8 mouse cellular contexts compared by ENCODE assay signal in genomic region chr11:79214015-79214418, GRCm38 (mm10). TPM values are rescaled to one million over a fixed set of nuclear protein-coding genes. Genes with fewer than 3 reads are reported as not detected.
DNase-seq lines count a peak whose midpoint lies in the region; ATAC-seq and TF ChIP-seq lines count a peak whose summit lies in the region.

No protein-coding gene starts in this region.

- TF ChIP-seq POLR2A in testis, adult 2 months (IDR thresholded peaks at IDR 0.05; ENCODE audit: control insufficient read depth, low read depth, low read length): peak; percentile 12; the same call in 1 of the 2 replicates

- intact Hi-C loops in heart, postnatal 14 days (cut with DNase I): loop anchor here (1.0 to 10.0 kb wide), 4 partner anchors 67 to 359 kb away; partner anchors contain the start of gene Ksr1

- H3K27ac ChIP-seq in forebrain, embryonic 14.5 days (ENCODE audit: low read depth, low read length): no peak overlapping the region
- no peak overlapping the region for H3K27ac ChIP-seq in liver, postnatal 0 days (ENCODE audit: low read depth)
- H3K27ac ChIP-seq in neural tube, embryonic 13.5 days (replicated peaks): no peak overlapping the region
- H3K27ac ChIP-seq in testis, adult 2 months (ENCODE audit: control insufficient read depth, insufficient read depth, low read depth, low read length): 0 out of 2 replicates have a peak overlapping the region, but pooled peaks have one; percentile 5

- no peak overlapping the region for H3K9ac ChIP-seq in forebrain, embryonic 14.5 days (ENCODE audit: low read length)
- H3K9ac ChIP-seq in liver, postnatal 0 days (replicated peaks): no peak overlapping the region
- H3K9ac ChIP-seq in neural tube, embryonic 13.5 days: no peak overlapping the region

- H3K36me3 ChIP-seq in E14TG2a.4 (ENCODE audit: insufficient read depth, low read length): no peaks in the 10 kb centered on the region
- no peaks in the 10 kb centered on the region for H3K36me3 ChIP-seq in forebrain, embryonic 14.5 days (ENCODE audit: control insufficient read depth, insufficient read depth, low read length)
- H3K36me3 ChIP-seq in liver, postnatal 0 days (replicated peaks; ENCODE audit: insufficient read depth, low read length): no peaks in the 10 kb centered on the region
- no peaks in the 10 kb centered on the region for H3K36me3 ChIP-seq in neural tube, embryonic 13.5 days
- H3K36me3 ChIP-seq in testis, adult 2 months (ENCODE audit: control insufficient read depth, insufficient read depth, low read length): no peaks in the 10 kb centered on the region

- H3K4me3 ChIP-seq in E14TG2a.4 (replicated peaks; ENCODE audit: low read length): no peak overlapping the region
- no peak overlapping the region for H3K4me3 ChIP-seq in forebrain, embryonic 14.5 days (ENCODE audit: low read depth, low read length)
- no peak overlapping the region for H3K4me3 ChIP-seq in liver, postnatal 0 days (ENCODE audit: low read depth, low read length)
- H3K4me3 ChIP-seq in neural tube, embryonic 13.5 days: no peak overlapping the region
- no peak overlapping the region for H3K4me3 ChIP-seq in testis, adult 2 months (ENCODE audit: control insufficient read depth, low read depth, low read length)

- peaks cover 9% of the 10 kb centered on the region for H3K4me1 ChIP-seq in E14TG2a.4 (replicated peaks; ENCODE audit: low read depth, low read length)
- no peaks in the 10 kb centered on the region for H3K4me1 ChIP-seq in forebrain, embryonic 14.5 days (ENCODE audit: control insufficient read depth, insufficient read depth, low read length)
- H3K4me1 ChIP-seq in liver, postnatal 0 days (ENCODE audit: insufficient read depth): no peaks in the 10 kb centered on the region
- H3K4me1 ChIP-seq in neural tube, embryonic 13.5 days (replicated peaks): no peaks in the 10 kb centered on the region
- H3K4me1 ChIP-seq in testis, adult 2 months (ENCODE audit: control insufficient read depth, insufficient read depth, low read length): peaks cover 8% of the 10 kb centered on the region

- TF ChIP-seq CTCF in E14TG2a.4 (conservative IDR thresholded peaks at IDR 0.05; ENCODE audit: low read length): peak; percentile 90
- peak; percentile 99 for TF ChIP-seq CTCF in liver, postnatal 0 days (IDR thresholded peaks at IDR 0.05; ENCODE audit: low read depth)
- TF ChIP-seq CTCF in testis, adult 2 months (IDR thresholded peaks at IDR 0.05; ENCODE audit: control insufficient read depth, insufficient read depth, insufficient replicate concordance, low read depth, low read length): peak; percentile 98

- ATAC-seq in forebrain, embryonic 14.5 days: peak; percentile 80
- peak; percentile 91 for ATAC-seq in liver, postnatal 0 days
- ATAC-seq in neural tube, embryonic 13.5 days (ENCODE audit: low read depth): peak; percentile 61

- TF ChIP-seq EP300 in liver, postnatal 0 days (IDR thresholded peaks at IDR 0.05; ENCODE audit: low read depth): peak; percentile 42; the same call in 1 of the 2 replicates

- no peaks in the 10 kb centered on the region for H3K27me3 ChIP-seq in E14TG2a.4 (ENCODE audit: insufficient read depth, low read length)
- H3K27me3 ChIP-seq in forebrain, embryonic 14.5 days (replicated peaks; ENCODE audit: control insufficient read depth, insufficient read depth, low read length): no peaks in the 10 kb centered on the region
- H3K27me3 ChIP-seq in liver, postnatal 0 days (ENCODE audit: insufficient read depth, low read length): no peaks in the 10 kb centered on the region
- H3K27me3 ChIP-seq in neural tube, embryonic 13.5 days: no peaks in the 10 kb centered on the region
- H3K27me3 ChIP-seq in testis, adult 2 months (ENCODE audit: control insufficient read depth, insufficient read depth, low read length): no peaks in the 10 kb centered on the region

- peak; percentile 57 for DNase-seq in c-Kit-positive CD71-positive TER-119-positive erythroid progenitor cells, embryonic 14.5 days (ENCODE audit: low spot score)
- peak; percentile 81 for DNase-seq in forebrain, embryonic 14.5 days (ENCODE audit: low spot score)
- DNase-seq in heart, postnatal 14 days: peak; percentile 99
- DNase-seq in layer of hippocampus, adult 11-12 months (ENCODE audit: low spot score): peak; percentile 92
- DNase-seq in liver, postnatal 0 days: peak; percentile 92

- H3K4me2 ChIP-seq in forebrain, embryonic 14.5 days (ENCODE audit: low read length): no peak overlapping the region
- H3K4me2 ChIP-seq in liver, postnatal 0 days (ENCODE audit: low read depth, low read length): no peak overlapping the region
- no peak overlapping the region for H3K4me2 ChIP-seq in neural tube, embryonic 13.5 days

- WGBS in forebrain, embryonic 14.5 days: 12% methylated on average over 14 of the region's 14 CpGs
- WGBS in liver, postnatal 0 days (ENCODE audit: insufficient replicate concordance): 7% methylated on average over 14 of the region's 14 CpGs
- 13% methylated on average over 14 of the region's 14 CpGs for WGBS in neural tube, embryonic 13.5 days

- H3K9me3 ChIP-seq in E14TG2a.4 (ENCODE audit: low read length): no peaks in the 10 kb centered on the region
- H3K9me3 ChIP-seq in forebrain, embryonic 14.5 days (replicated peaks; ENCODE audit: control insufficient read depth, low read length): no peaks in the 10 kb centered on the region
- H3K9me3 ChIP-seq in liver, postnatal 0 days (ENCODE audit: low read length): no peaks in the 10 kb centered on the region
- H3K9me3 ChIP-seq in neural tube, embryonic 13.5 days: no peaks in the 10 kb centered on the region

RNA-seq across cellular contexts. Expression of gene Wsb1, which starts 40.5 kb away (rescaled TPM):
- polyA plus RNA-seq in forebrain, embryonic 14.5 days (2014; fragmentation: Nextera tagmentation; extraction: Ambion mirVana): 498 and 501 TPM in 2 replicates
- total RNA-seq in heart, postnatal 14 days (2021): 10 to 100 TPM; 25.3 to 27.7 TPM
- 23.3 and 26.3 TPM in 2 replicates for polyA plus RNA-seq in liver, postnatal 0 days (2015; fragmentation: Nextera tagmentation; extraction: Ambion mirVana)
- polyA plus RNA-seq in neural tube, embryonic 13.5 days (2015; fragmentation: Nextera tagmentation; extraction: Ambion mirVana): 492 and 532 TPM in 2 replicates
- polyA plus RNA-seq in testis, adult 2 months (2012; rRNA removed): 12.2 and 14.2 TPM in 2 replicates

Comparison
In these comparisons a context has a peak if more than half of its experiments do, and no peak if none do; other contexts are left out.
1. RNA of gene Wsb1, which starts 40.5 kb away (polyA plus RNA-seq): 498 to 501 TPM in forebrain, embryonic 14.5 days and 492 to 532 TPM in neural tube, embryonic 13.5 days; 23.3 to 26.3 TPM in liver, postnatal 0 days and 12.2 to 14.2 TPM in testis, adult 2 months; every median in the first group is over 10 times any median in the second.
2. Peak in every context shown above with its lines, with median percentiles within 50 percentile points of each other: CTCF ChIP-seq, DNase-seq and ATAC-seq.